Mouse (Mus musculus) bone marrow, adult 2 months (tissue): Measurements from ENCODE around the gene Hbb-bt.
"Not testable (repeated sequence)": the region's sequence is repeated elsewhere in the genome, so short reads cannot be mapped to it uniquely, and the experiment has no call there.

Experiments used
- CTCF ChIP-seq: fragments of 200-500 bp; IDR thresholded peaks from 2 replicates; pipeline ENCODE4 v1.5.1; 2011; ENCODE audit warnings: low read length, control low read depth; ENCODE audit not compliant: control insufficient read depth, insufficient read depth
- POLR2A ChIP-seq: fragments of 200-500 bp; IDR thresholded peaks from 2 replicates; pipeline ENCODE4 v1.6.1; 2011; ENCODE audit warnings: low read depth, mild to moderate bottlenecking, control low read depth, low read length, borderline replicate concordance; ENCODE audit not compliant: control insufficient read depth

DNA sequence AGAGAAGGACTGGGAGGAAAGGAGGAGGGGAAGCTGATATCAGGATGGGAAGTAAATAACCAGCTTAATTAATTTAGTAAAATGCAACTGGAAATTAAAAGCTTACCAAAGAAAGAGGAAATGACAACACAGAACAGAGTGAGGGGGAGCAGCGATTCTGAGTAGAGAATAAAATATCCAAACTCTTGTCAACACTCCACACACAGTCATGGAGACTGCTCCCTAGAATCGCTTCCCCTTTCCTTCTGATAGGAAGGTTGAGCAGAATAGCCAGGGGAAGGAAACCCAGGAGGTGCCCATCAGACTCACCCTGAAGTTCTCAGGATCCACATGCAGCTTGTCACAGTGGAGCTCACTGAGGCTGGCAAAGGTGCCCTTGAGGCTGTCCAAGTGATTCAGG lies 13.3 kb upstream of the Hbb-bt start:
- TF ChIP-seq CTCF, POLR2A: not testable (repeated sequence)
